Mouse (Mus musculus): ENCODE data around the gene Slc2a12.

The Slc2a12 gene

GRCm38 (mm10) chr10:22644853-22645491 lies at the start of gene Slc2a12:
Gene Slc2a12 (plus strand): TSS chr10:22645011.
- peak; percentile 51 for DNase-seq (ENCODE audit: low spot score)

- no peak for DNase-seq (ENCODE audit: low spot score)
These were observed 45.8 kb upstream of the Slc2a12 start for GRCm38 (mm10) chr10:22598908-22599480.

- no peak for DNase-seq (ENCODE audit: low spot score)
These were observed 43.8 kb upstream of the Slc2a12 start for GRCm38 (mm10) chr10:22601046-22601445.

GRCm38 (mm10) chr10:22604801-22605200 lies 40.0 kb upstream of the Slc2a12 start:
- no peak for DNase-seq (ENCODE audit: low spot score)

- DNase-seq (ENCODE audit: low spot score): no peak
These were observed 36.5 kb upstream of the Slc2a12 start for GRCm38 (mm10) chr10:22608273-22608672.

- DNase-seq (ENCODE audit: low spot score): peak; percentile 7
These were observed 35.9 kb upstream of the Slc2a12 start for GRCm38 (mm10) chr10:22608799-22609357.

- no peak for DNase-seq (ENCODE audit: low spot score)
These were observed 31.5 kb upstream of the Slc2a12 start for GRCm38 (mm10) chr10:22613301-22613700.

- no peak for DNase-seq (ENCODE audit: low spot score)
These were observed 30.3 kb upstream of the Slc2a12 start for GRCm38 (mm10) chr10:22614554-22614953.

- no peak for DNase-seq (ENCODE audit: low spot score)
These were observed 29.5 kb upstream of the Slc2a12 start for GRCm38 (mm10) chr10:22615309-22615708.

- DNase-seq (ENCODE audit: low spot score): no peak
These were observed 26.0 kb upstream of the Slc2a12 start for GRCm38 (mm10) chr10:22618842-22619241.

GRCm38 (mm10) chr10:22628832-22629231 lies 16.0 kb upstream of the Slc2a12 start:
- DNase-seq (ENCODE audit: low spot score): no peak

GRCm38 (mm10) chr10:22631103-22631502 lies 13.7 kb upstream of the Slc2a12 start:
- no peak for DNase-seq (ENCODE audit: low spot score)

GRCm38 (mm10) chr10:22631528-22631927 lies 13.3 kb upstream of the Slc2a12 start:
- DNase-seq (ENCODE audit: low spot score): no peak

GRCm38 (mm10) chr10:22631956-22632355 lies 12.9 kb upstream of the Slc2a12 start:
- DNase-seq (ENCODE audit: low spot score): no peak

- no peak for DNase-seq (ENCODE audit: low spot score)
These were observed 11.2 kb upstream of the Slc2a12 start for GRCm38 (mm10) chr10:22633406-22634306.

GRCm38 (mm10) chr10:22637241-22637640 lies 7.6 kb upstream of the Slc2a12 start:
- no peak for DNase-seq (ENCODE audit: low spot score)

GRCm38 (mm10) chr10:22644171-22644570 lies 640 bp upstream of the Slc2a12 start:
- no peak for DNase-seq (ENCODE audit: low spot score)

- no peak for DNase-seq (ENCODE audit: low spot score)
These were observed 3.9 kb downstream of the Slc2a12 start for GRCm38 (mm10) chr10:22648702-22649101.

- DNase-seq (ENCODE audit: low spot score): no peak
These were observed 9.0 kb downstream of the Slc2a12 start for GRCm38 (mm10) chr10:22653820-22654219.

- no peak for DNase-seq (ENCODE audit: low spot score)
These were observed 13.9 kb downstream of the Slc2a12 start for GRCm38 (mm10) chr10:22658534-22659385.

GRCm38 (mm10) chr10:22659386-22659725 lies 14.5 kb downstream of the Slc2a12 start:
- no peak for DNase-seq (ENCODE audit: low spot score)

Measured in ovary, postnatal 10 days (tissue).